19 mouse cellular contexts compared by ENCODE assay signal in the genomic region with DNA sequence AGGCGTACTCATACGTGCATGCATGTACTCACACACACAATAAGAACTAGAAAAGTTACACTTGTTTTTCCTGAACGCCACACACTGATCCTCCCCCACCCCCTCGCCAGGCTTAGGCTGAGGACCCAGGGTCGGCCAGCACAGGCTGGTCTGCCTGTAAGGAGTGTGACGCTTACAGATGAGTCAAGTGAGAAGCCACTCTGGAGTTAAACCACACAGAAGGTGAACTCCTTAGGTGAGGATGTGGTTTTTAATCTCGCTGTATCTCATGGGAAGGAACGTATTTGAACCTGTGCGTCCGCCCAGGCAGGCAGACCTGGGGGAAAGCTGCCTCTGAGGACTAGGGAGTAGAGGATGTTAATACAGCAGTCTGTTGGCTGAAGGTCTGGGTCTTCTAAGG. TPM values are rescaled to one million over a fixed set of nuclear protein-coding genes. Genes with fewer than 3 reads are reported as not detected.
A peak's percentile ranks its signal among the peaks of the same experiment; 100 is the strongest.
DNase-seq lines count a peak whose midpoint lies in the region; ATAC-seq and TF ChIP-seq lines count a peak whose summit lies in the region.
"Had no signal": no experiment of that assay in that cellular context is flagged by ENCODE, and none has a peak within 500 bp of the region (broad histone marks: within the 10 kb centered on the region; RNA-seq: fewer than 3 reads in every experiment).

No protein-coding gene starts in this region.

- TF ChIP-seq CTCF in heart, adult 2 months (IDR thresholded peaks at IDR 0.05), result no peak
- no peak for TF ChIP-seq CTCF in liver, postnatal 0 days (IDR thresholded peaks at IDR 0.05; ENCODE audit: low read depth)

- no peaks in the 10 kb centered on the region for H3K9me3 ChIP-seq in heart, embryonic 15.5 days (replicated peaks)
- H3K9me3 ChIP-seq in liver, postnatal 0 days (ENCODE audit: low read length), result no peaks in the 10 kb centered on the region
- H3K9me3 ChIP-seq: G1E; lung, embryonic 15.5 days; megakaryocyte, embryonic 14.5 days had no signal

- DNase-seq in heart, adult 2 months, result no peak
- peak; percentile 53 to 58 for DNase-seq in thymus, postnatal 10 days (ENCODE audit: low spot score in 2 of 2)
- no peak for DNase-seq in liver, postnatal 0 days
- DNase-seq in frontal cortex, postnatal 10 days (ENCODE audit: low spot score in 2 of 2), result no peak
- no peak for DNase-seq in left cerebral cortex, postnatal 25 days (ENCODE audit: low spot score in 2 of 2)
- DNase-seq: adrenal gland, postnatal 14 days; cerebellum, adult 9-10 months; heart, adult 11 months; kidney, postnatal 10 days; liver; spleen, adult 18-20 months had no signal

- no peak overlapping the region for H3K4me2 ChIP-seq in heart, embryonic 15.5 days
- no peak overlapping the region for H3K4me2 ChIP-seq in liver, postnatal 0 days (ENCODE audit: low read depth, low read length)
- H3K4me2 ChIP-seq: forebrain, embryonic 12.5 days; lung, embryonic 15.5 days had no signal

- ATAC-seq in heart, embryonic 15.5 days (replicated peaks; ENCODE audit: insufficient number of reproducible peaks, insufficient read depth, low FRiP score, low read depth), result 0 out of 2 replicates have a peak, but pooled peaks have one; percentile 11
- ATAC-seq in CD4-positive, CD25-positive, alpha-beta regulatory T cell, adult 4 months, result peak; percentile 82
- ATAC-seq in megakaryocyte, adult 5-6 weeks (ENCODE audit: poor library complexity, severe bottlenecking), result peak; percentile 9; the same call in 1 of the 2 replicates
- no peak for ATAC-seq in liver, postnatal 0 days
- ATAC-seq: intestine, postnatal 0 days had no signal

- intact Hi-C loops in heart, adult 2 months (cut with DNase I), result no loop called here
- intact Hi-C loops in left cerebral cortex, postnatal 25 days (cut with DNase I), result no loop called here

- no peaks in the 10 kb centered on the region for H3K4me1 ChIP-seq in heart, embryonic 15.5 days (replicated peaks)
- H3K4me1 ChIP-seq in heart, adult 2 months (ENCODE audit: control insufficient read depth, insufficient read depth, low read length), result no peaks in the 10 kb centered on the region
- no peaks in the 10 kb centered on the region for H3K4me1 ChIP-seq in liver, postnatal 0 days (ENCODE audit: insufficient read depth)
- H3K4me1 ChIP-seq: forebrain, embryonic 12.5 days; lung, embryonic 15.5 days had no signal

- no peak overlapping the region for H3K27ac ChIP-seq in heart, embryonic 15.5 days
- H3K27ac ChIP-seq in heart, adult 2 months, result no peak overlapping the region
- no peak overlapping the region for H3K27ac ChIP-seq in liver, postnatal 0 days (ENCODE audit: low read depth)
- H3K27ac ChIP-seq: forebrain, embryonic 12.5 days; lung, embryonic 15.5 days had no signal

- TF ChIP-seq EP300 in heart, adult 2 months (IDR thresholded peaks at IDR 0.05; ENCODE audit: insufficient read depth, low read depth, low read length), result no peak
- no peak for TF ChIP-seq EP300 in liver, postnatal 0 days (IDR thresholded peaks at IDR 0.05; ENCODE audit: low read depth)

- peaks cover 10% of the 10 kb centered on the region; the same call in 1 of the 2 replicates for H3K36me3 ChIP-seq in heart, embryonic 15.5 days
- H3K36me3 ChIP-seq in heart, adult 2 months (ENCODE audit: control insufficient read depth, insufficient read depth, low read length), result no peaks in the 10 kb centered on the region
- H3K36me3 ChIP-seq in liver, postnatal 0 days (replicated peaks; ENCODE audit: insufficient read depth, low read length), result no peaks in the 10 kb centered on the region

- no peaks in the 10 kb centered on the region for H3K79me2 ChIP-seq in heart, adult 2 months (replicated peaks; ENCODE audit: control insufficient read depth, insufficient read depth, low read length)

- WGBS in heart, embryonic 15.5 days, result 71% methylated on average over 10 of the region's 10 CpGs
- 91% methylated on average over 10 of the region's 10 CpGs for WGBS in heart, adult 2 months
- WGBS in liver, postnatal 0 days (ENCODE audit: insufficient replicate concordance), result 79% methylated on average over 10 of the region's 10 CpGs

- H3K9ac ChIP-seq in heart, embryonic 15.5 days, result no peak overlapping the region
- H3K9ac ChIP-seq in heart, adult 2 months (ENCODE audit: low read depth, low read length), result no peak overlapping the region
- no peak overlapping the region for H3K9ac ChIP-seq in liver, postnatal 0 days (replicated peaks)
- H3K9ac ChIP-seq: forebrain, embryonic 12.5 days; lung, embryonic 15.5 days had no signal

- no peak for TF ChIP-seq POLR2A in heart, adult 2 months (IDR thresholded peaks at IDR 0.05; ENCODE audit: insufficient read depth, low read depth, low read length)

- H3K4me3 ChIP-seq in heart, embryonic 15.5 days, result no peak overlapping the region
- no peak overlapping the region for H3K4me3 ChIP-seq in heart, adult 2 months
- H3K4me3 ChIP-seq in liver, postnatal 0 days (ENCODE audit: low read depth, low read length), result no peak overlapping the region
- H3K4me3 ChIP-seq: forebrain, embryonic 12.5 days; lung, embryonic 15.5 days; megakaryocyte, embryonic 14.5 days had no signal

- no peaks in the 10 kb centered on the region for H3K27me3 ChIP-seq in heart, embryonic 15.5 days
- H3K27me3 ChIP-seq in heart, adult 2 months (ENCODE audit: control insufficient read depth, insufficient read depth, low read length), result no peaks in the 10 kb centered on the region
- H3K27me3 ChIP-seq in liver, postnatal 0 days (ENCODE audit: insufficient read depth, low read length), result no peaks in the 10 kb centered on the region
- H3K27me3 ChIP-seq: forebrain, embryonic 12.5 days; lung, embryonic 15.5 days; megakaryocyte, embryonic 14.5 days had no signal

RNA-seq across cellular contexts. Expression of gene Tmppe, which starts 39.6 kb away (rescaled TPM):
- polyA plus RNA-seq in heart, embryonic 15.5 days (2015; fragmentation: Nextera tagmentation; extraction: Ambion mirVana), result 6.7 and 8.4 TPM in 2 replicates
- 1 to 10 TPM; 3.7 to 3.9 TPM for total RNA-seq in heart, adult 2 months (2021)
- 2.7 and 4.9 TPM in 2 replicates for polyA plus RNA-seq in heart, adult 2 months (2012; rRNA removed)
- 10 to 100 TPM; 10.9 to 20.8 TPM for polyA plus RNA-seq in CD4-positive, CD25-positive, alpha-beta regulatory T cell, adult 4 months (2017; shearing (Covaris generic))
- 1.2 and 2.4 TPM in 2 replicates for total RNA-seq in megakaryocyte, adult 5-6 weeks (2015)
- total RNA-seq in megakaryocyte, adult 5-6 weeks (2017), result 4.6 and 6.9 TPM in 2 replicates
- 1.4 and 2.2 TPM in 2 replicates for polyA plus RNA-seq in liver, postnatal 0 days (2015; fragmentation: Nextera tagmentation; extraction: Ambion mirVana)
- 10 to 100 TPM in 1 of 2 experiments, 1 to 10 TPM in 1; 9.7 to 10.8 TPM for total RNA-seq in left cerebral cortex, postnatal 25 days (2021)

RNA-seq across cellular contexts. Expression of gene Glb1, which starts 39.7 kb away (rescaled TPM):
- polyA plus RNA-seq in heart, embryonic 15.5 days (2015; fragmentation: Nextera tagmentation; extraction: Ambion mirVana), result 36.6 and 47.4 TPM in 2 replicates
- total RNA-seq in heart, adult 2 months (2021), result 10 to 100 TPM; 12.2 to 14.8 TPM
- 20.8 and 27.1 TPM in 2 replicates for polyA plus RNA-seq in heart, adult 2 months (2012; rRNA removed)
- 10 to 100 TPM; 43.0 to 62.1 TPM for polyA plus RNA-seq in CD4-positive, CD25-positive, alpha-beta regulatory T cell, adult 4 months (2017; shearing (Covaris generic))
- 29.8 TPM in 2 replicates for total RNA-seq in megakaryocyte, adult 5-6 weeks (2015)
- 21.2 and 24.5 TPM in 2 replicates for total RNA-seq in megakaryocyte, adult 5-6 weeks (2017)
- 10.3 and 10.7 TPM in 2 replicates for polyA plus RNA-seq in liver, postnatal 0 days (2015; fragmentation: Nextera tagmentation; extraction: Ambion mirVana)
- total RNA-seq in left cerebral cortex, postnatal 25 days (2021), result 10 to 100 TPM; 22.2 to 24.4 TPM

RNA-seq across cellular contexts. Expression of gene Crtap, which starts 50.1 kb away (rescaled TPM):
- 126 and 148 TPM in 2 replicates for polyA plus RNA-seq in heart, embryonic 15.5 days (2015; fragmentation: Nextera tagmentation; extraction: Ambion mirVana)
- 10 to 100 TPM; 28.5 to 31.2 TPM for total RNA-seq in heart, adult 2 months (2021)
- polyA plus RNA-seq in heart, adult 2 months (2012; rRNA removed), result 67.7 and 97.4 TPM in 2 replicates
- polyA plus RNA-seq in CD4-positive, CD25-positive, alpha-beta regulatory T cell, adult 4 months (2017; shearing (Covaris generic)), result 1 to 10 TPM; 2.4 to 2.9 TPM
- total RNA-seq in megakaryocyte, adult 5-6 weeks (2015), result 23.8 and 32.6 TPM in 2 replicates
- 5.6 and 13.1 TPM in 2 replicates for total RNA-seq in megakaryocyte, adult 5-6 weeks (2017)
- polyA plus RNA-seq in liver, postnatal 0 days (2015; fragmentation: Nextera tagmentation; extraction: Ambion mirVana), result 19.9 and 20.1 TPM in 2 replicates
- 1 to 10 TPM; 5.9 to 7.1 TPM for total RNA-seq in left cerebral cortex, postnatal 25 days (2021)

Comparison
In these comparisons a context has a peak if more than half of its experiments do, and no peak if none do; other contexts are left out.
1. DNase-seq: peak in thymus, postnatal 10 days (2 of 2); none in heart, adult 2 months (0 of 2), liver, postnatal 0 days (single experiment), frontal cortex, postnatal 10 days (0 of 2) and left cerebral cortex, postnatal 25 days (0 of 2).